In the genomic region with DNA sequence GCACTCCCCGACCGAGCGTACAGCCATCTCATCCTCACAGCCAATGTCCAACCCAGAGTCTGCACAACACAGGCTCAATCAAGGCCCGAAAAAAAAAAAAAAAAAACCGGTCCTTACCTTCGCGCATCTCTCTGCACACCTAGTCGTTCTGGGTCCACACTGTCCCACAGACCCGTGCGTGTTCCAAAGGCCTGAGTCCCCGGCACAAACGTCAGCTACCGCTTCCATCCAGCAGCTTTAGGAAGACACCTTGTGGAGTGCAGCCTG, we compare ENCODE assay signal across 8 mouse cellular contexts. TPM values are rescaled to one million over a fixed set of nuclear protein-coding genes. Genes with fewer than 3 reads are reported as not detected.
DNase-seq lines count a peak whose midpoint lies in the region; ATAC-seq and TF ChIP-seq lines count a peak whose summit lies in the region.

No protein-coding gene starts in this region.

- peaks cover 30% of the 10 kb centered on the region for H3K4me1 ChIP-seq in embryonic facial prominence, embryonic 15.5 days
- H3K4me1 ChIP-seq in intestine, embryonic 16.5 days (ENCODE audit: control insufficient read depth, insufficient read depth, low read length) = peaks cover 14% of the 10 kb centered on the region; the same call in 1 of the 2 replicates
- H3K4me1 ChIP-seq in neural tube, embryonic 13.5 days (replicated peaks) = peaks cover 28% of the 10 kb centered on the region

- TF ChIP-seq CTCF in layer of hippocampus, adult 2 months (conservative IDR thresholded peaks at IDR 0.05) = no peak

- H3K36me3 ChIP-seq in embryonic facial prominence, embryonic 15.5 days = no peaks in the 10 kb centered on the region
- no peaks in the 10 kb centered on the region for H3K36me3 ChIP-seq in intestine, embryonic 16.5 days (ENCODE audit: control insufficient read depth, insufficient read depth, low read length)
- no peaks in the 10 kb centered on the region for H3K36me3 ChIP-seq in neural tube, embryonic 13.5 days

- 3% methylated on average over 13 of the region's 13 CpGs for WGBS in embryonic facial prominence, embryonic 15.5 days
- 5% methylated on average over 13 of the region's 13 CpGs for WGBS in intestine, embryonic 16.5 days
- 1% methylated on average over 13 of the region's 13 CpGs for WGBS in neural tube, embryonic 13.5 days

- H3K9ac ChIP-seq in embryonic facial prominence, embryonic 15.5 days = no peak overlapping the region
- H3K9ac ChIP-seq in intestine, embryonic 16.5 days (ENCODE audit: low read depth, low read length) = peak overlapping the region; percentile 49; the same call in 1 of the 2 replicates
- peak overlapping the region; percentile 44 for H3K9ac ChIP-seq in neural tube, embryonic 13.5 days

- no peaks in the 10 kb centered on the region for H3K9me3 ChIP-seq in embryonic facial prominence, embryonic 15.5 days (replicated peaks)
- H3K9me3 ChIP-seq in intestine, embryonic 16.5 days (ENCODE audit: control insufficient read depth, low read length) = no peaks in the 10 kb centered on the region
- no peaks in the 10 kb centered on the region for H3K9me3 ChIP-seq in neural tube, embryonic 13.5 days

- peak overlapping the region; percentile 74 for H3K4me3 ChIP-seq in layer of hippocampus, adult 2 months
- peak overlapping the region; percentile 50 for H3K4me3 ChIP-seq in embryonic facial prominence, embryonic 15.5 days (replicated peaks)
- H3K4me3 ChIP-seq in intestine, embryonic 16.5 days (ENCODE audit: low read length) = peak overlapping the region; percentile 64
- peak overlapping the region; percentile 46 for H3K4me3 ChIP-seq in neural tube, embryonic 13.5 days

- DNase-seq in layer of hippocampus, adult 2 months (ENCODE audit: low spot score in 2 of 2) = no peak
- no peak for DNase-seq in layer of hippocampus, adult 18-20 months (ENCODE audit: low spot score in 2 of 2)
- no peak for DNase-seq in right cerebral cortex, postnatal 25 days
- no peak for DNase-seq in frontal cortex, postnatal 25 days (ENCODE audit: low spot score in 2 of 2)

- H3K27me3 ChIP-seq in embryonic facial prominence, embryonic 15.5 days = peaks cover 86% of the 10 kb centered on the region
- H3K27me3 ChIP-seq in intestine, embryonic 16.5 days (replicated peaks; ENCODE audit: control insufficient read depth, insufficient read depth, low read length) = peaks cover 67% of the 10 kb centered on the region
- peaks cover 94% of the 10 kb centered on the region for H3K27me3 ChIP-seq in neural tube, embryonic 13.5 days

- ATAC-seq in embryonic facial prominence, embryonic 15.5 days (ENCODE audit: insufficient number of reproducible peaks, low FRiP score, low TSS enrichment, low read depth) = no peak
- no peak for ATAC-seq in intestine, embryonic 16.5 days
- no peak; the same call in 1 of the 2 replicates for ATAC-seq in neural tube, embryonic 13.5 days (ENCODE audit: low read depth)
- ATAC-seq in megakaryocyte-erythroid progenitor cell, adult 5-6 weeks (replicated peaks; ENCODE audit: low FRiP score, low TSS enrichment, poor library complexity, severe bottlenecking) = no peak

- peak overlapping the region; percentile 75 for H3K27ac ChIP-seq in layer of hippocampus, adult 2 months
- no peak overlapping the region for H3K27ac ChIP-seq in embryonic facial prominence, embryonic 15.5 days (replicated peaks)
- H3K27ac ChIP-seq in intestine, embryonic 16.5 days (ENCODE audit: low read length) = no peak overlapping the region
- H3K27ac ChIP-seq in neural tube, embryonic 13.5 days (replicated peaks) = no peak overlapping the region

- H3K4me2 ChIP-seq in embryonic facial prominence, embryonic 15.5 days (replicated peaks) = peak overlapping the region; percentile 93
- H3K4me2 ChIP-seq in intestine, embryonic 16.5 days (ENCODE audit: low read depth, low read length) = peak overlapping the region; percentile 91
- peak overlapping the region; percentile 62 for H3K4me2 ChIP-seq in neural tube, embryonic 13.5 days

RNA-seq across cellular contexts. Expression of gene Gata2, which starts 3.7 kb away (rescaled TPM):
- total RNA-seq in layer of hippocampus, adult 2 months (2021) = 1 to 10 TPM; 6.8 to 7.7 TPM
- total RNA-seq in layer of hippocampus, adult 18-20 months (2021) = 1 to 10 TPM; 5.0 to 5.9 TPM
- 43.8 and 56.3 TPM in 2 replicates for polyA plus RNA-seq in embryonic facial prominence, embryonic 15.5 days (2015; fragmentation: Nextera tagmentation; extraction: Ambion mirVana)
- polyA plus RNA-seq in intestine, embryonic 16.5 days (2015; fragmentation: Nextera tagmentation; extraction: Ambion mirVana) = 4.2 and 4.7 TPM in 2 replicates
- polyA plus RNA-seq in neural tube, embryonic 13.5 days (2015; fragmentation: Nextera tagmentation; extraction: Ambion mirVana) = 6.8 and 6.9 TPM in 2 replicates
- total RNA-seq in megakaryocyte-erythroid progenitor cell, adult 5-6 weeks (2014; fragmentation: Nextera tagmentation) = 101 and 116 TPM in 2 replicates
- total RNA-seq in megakaryocyte-erythroid progenitor cell, adult 5-6 weeks (2017) = 37.4 and 48.8 TPM in 2 replicates

RNA-seq across cellular contexts. Expression of gene Dnajb8, which starts 32.1 kb away (rescaled TPM):
- not detected for total RNA-seq in layer of hippocampus, adult 2 months (2021)
- not detected for total RNA-seq in layer of hippocampus, adult 18-20 months (2021)
- polyA plus RNA-seq in embryonic facial prominence, embryonic 15.5 days (2015; fragmentation: Nextera tagmentation; extraction: Ambion mirVana) = not detected in 2 replicates
- not detected in 2 replicates for polyA plus RNA-seq in intestine, embryonic 16.5 days (2015; fragmentation: Nextera tagmentation; extraction: Ambion mirVana)
- polyA plus RNA-seq in neural tube, embryonic 13.5 days (2015; fragmentation: Nextera tagmentation; extraction: Ambion mirVana) = not detected in 2 replicates
- total RNA-seq in megakaryocyte-erythroid progenitor cell, adult 5-6 weeks (2014; fragmentation: Nextera tagmentation) = not detected in 2 replicates
- total RNA-seq in megakaryocyte-erythroid progenitor cell, adult 5-6 weeks (2017) = not detected in 2 replicates

Comparison
In these comparisons a context has a peak if more than half of its experiments do, and no peak if none do; other contexts are left out.
1. RNA of gene Gata2, which starts 3.7 kb away (total RNA-seq): 37.4 to 116 TPM in megakaryocyte-erythroid progenitor cell, adult 5-6 weeks; 6.8 to 7.7 TPM in layer of hippocampus, adult 2 months and 5.0 to 5.9 TPM in layer of hippocampus, adult 18-20 months; every median in the first group is over 4 times any median in the second.
2. Peak in every context shown above with its lines, with median percentiles within 50 percentile points of each other: H3K4me3 ChIP-seq and H3K4me2 ChIP-seq.